Mouse (Mus musculus) large intestine, adult 2 months (tissue): ENCODE results near the gene Olfr1175-ps. TPM values are rescaled to one million over a fixed set of nuclear protein-coding genes. Genes with fewer than 3 reads are reported as not detected.

Experiments
- DNase-seq: peaks from one replicate; pipeline ENCODE4 v3.0.0-alpha.2; 2012; ENCODE audit warnings: low read depth, low spot score
- WGBS: fragments of 180-500 bp; shearing (Covaris S2); methylation state at CpG from one replicate; pipeline ENCODE4 v1.1.7; 2018; 5-methylcytosine and 5-hydroxymethylcytosine counted together
- polyA plus RNA-seq: library from polyadenylated mRNA; depleted of rRNA; stranded (reverse); fragments of >200 nt; gene quantifications from 2 replicates; pipeline ENCODE4 v1.2.3, GENCODE M21; 2012; rRNA removed

Gene Olfr1175-ps
- not detected in 2 replicates for polyA plus RNA-seq

DNA sequence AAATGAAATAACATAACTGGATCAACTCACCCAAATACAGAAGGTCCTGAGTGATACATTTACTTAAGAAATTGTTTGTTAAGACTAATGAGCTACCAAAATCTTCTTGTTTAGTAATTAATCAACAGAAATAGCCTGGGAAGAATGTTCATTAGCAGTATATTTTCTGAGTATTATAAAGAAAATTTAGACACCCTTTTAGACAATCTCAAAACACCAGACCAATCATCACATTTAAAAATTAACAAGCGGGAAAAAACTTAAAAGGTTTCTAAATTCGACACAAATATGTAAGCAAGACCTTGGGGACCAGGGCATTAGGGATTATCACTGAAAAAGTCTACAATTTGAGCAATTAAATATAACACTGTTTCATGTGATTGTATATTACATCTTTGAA, at the start of gene Olfr1175-ps:
Gene Olfr1175-ps (minus strand): TSS at position 101 of the 400 bp plus-strand sequence.
- DNase-seq: no peak
- 77% methylated on average over 2 of the region's 2 CpGs for WGBS

DNA sequence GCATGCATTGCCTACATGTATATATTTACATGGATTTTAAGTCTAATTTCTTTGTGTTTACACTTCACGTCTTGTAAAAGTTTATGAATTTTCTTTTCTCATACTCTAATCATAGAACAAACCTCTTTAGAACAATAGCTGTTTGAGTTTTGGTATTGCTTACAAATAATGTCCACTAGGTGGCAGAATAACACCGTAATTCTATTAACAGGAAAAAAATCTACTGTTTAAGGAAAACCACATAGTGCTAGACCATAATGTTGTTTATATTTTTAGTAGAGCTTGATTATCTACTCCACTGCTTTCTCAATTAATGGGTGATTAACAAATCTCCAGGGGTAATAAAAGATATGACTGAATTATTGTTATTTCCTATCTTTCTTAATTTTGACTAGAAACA, 29.3 kb upstream of the Olfr1175-ps start:
- WGBS: under 1% methylated on average over 2 of the region's 2 CpGs
- DNase-seq: peak; percentile 2

DNA sequence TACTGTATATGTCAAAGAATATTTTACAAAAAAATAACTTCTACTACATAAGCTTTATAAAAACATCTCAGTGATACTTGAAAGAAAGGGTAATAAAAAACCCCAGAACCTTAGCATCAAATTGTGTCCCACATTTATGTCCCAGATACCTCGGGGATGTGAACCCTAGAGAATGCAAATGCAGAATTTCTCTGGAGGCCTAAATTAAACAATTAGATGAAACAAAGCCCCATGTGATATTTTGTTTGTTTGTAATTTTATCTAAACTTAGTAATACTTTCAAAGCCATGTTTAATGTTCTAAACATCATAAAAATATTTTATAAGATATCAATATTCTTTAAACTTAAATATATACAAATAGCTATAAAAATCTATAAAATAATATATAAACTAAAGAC, 19.4 kb upstream of the Olfr1175-ps start, which contains the start of gene Olfr1177-ps:
Gene Olfr1177-ps (minus strand): TSS at position 101 of the 400 bp plus-strand sequence.
- no peak for DNase-seq
- 68% methylated on average over 1 of the region's 1 CpGs for WGBS

DNA sequence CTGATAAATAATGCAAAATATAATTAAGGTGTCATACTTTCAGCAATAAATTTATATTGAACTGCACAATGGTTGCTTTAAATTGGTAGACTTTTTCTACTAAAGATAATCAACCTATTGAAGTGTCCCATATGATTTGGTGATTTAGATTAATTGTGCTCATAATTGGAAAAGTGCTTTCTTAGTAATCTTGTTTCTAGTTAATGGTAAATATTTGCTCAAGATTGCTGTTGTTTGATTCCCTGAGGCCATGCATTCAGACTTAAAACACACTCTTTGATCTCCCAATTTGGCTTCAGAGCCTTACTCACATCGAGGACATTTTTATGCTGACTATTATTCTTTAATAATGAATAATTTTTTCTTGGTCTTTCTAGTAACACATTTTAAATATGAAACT, 9.4 kb upstream of the Olfr1175-ps start, which contains the start of gene Olfr1176:
Gene Olfr1176 (plus strand): TSS at position 301 of the 400 bp plus-strand sequence.
- 64% methylated on average over 1 of the region's 1 CpGs for WGBS
- no peak for DNase-seq

DNA sequence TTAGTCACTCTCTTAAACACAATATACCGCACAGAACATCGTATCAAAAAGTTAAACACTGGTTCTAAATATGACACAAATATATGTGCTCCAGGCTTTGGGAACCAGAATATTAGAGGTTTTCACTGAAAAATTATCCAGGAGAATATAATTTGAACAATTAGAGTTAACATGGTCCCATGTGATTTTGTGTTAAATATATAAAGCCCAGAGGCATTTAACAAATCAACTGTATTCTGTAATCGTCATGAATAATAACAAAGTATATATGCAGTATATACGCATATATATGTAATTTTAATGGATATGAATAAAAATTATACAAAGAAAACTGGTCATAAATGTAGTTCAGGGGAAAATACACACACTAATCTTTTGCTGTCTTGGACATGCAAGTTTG, 12.0 kb downstream of the Olfr1175-ps start, which contains the start of gene Olfr1174-ps:
Gene Olfr1174-ps (minus strand): TSS at position 101 of the 400 bp plus-strand sequence.
- no peak for DNase-seq
- 88% methylated on average over 4 of the region's 4 CpGs for WGBS

DNA sequence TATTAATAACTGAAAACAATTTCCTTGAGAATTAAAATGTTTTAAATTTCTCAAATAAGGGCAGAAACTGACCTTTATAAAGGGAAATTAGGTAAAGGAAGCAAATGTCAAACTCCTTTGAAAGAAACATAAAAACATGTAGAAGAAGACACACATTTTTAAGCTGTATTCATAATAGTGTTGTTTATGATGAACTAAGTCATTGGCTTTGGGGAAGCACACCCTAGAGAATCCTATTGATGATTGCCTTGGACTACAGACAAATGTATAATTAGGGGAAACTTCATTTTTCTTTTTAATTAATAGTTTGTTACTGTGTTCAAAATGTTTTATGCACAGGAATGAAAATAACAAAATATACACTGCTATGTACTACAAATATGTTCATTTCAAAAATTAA, 47.2 kb downstream of the Olfr1175-ps start, which contains the start of gene Olfr1173:
Gene Olfr1173 (minus strand): TSS at position 101 of the 400 bp plus-strand sequence.
- DNase-seq: no peak

Other genes with a start within 250 kb of the Olfr1175-ps start
- gene Olfr1164, start 233.2 kb downstream of the Olfr1175-ps start, polyA plus RNA-seq: not detected in 2 replicates
- not detected in 2 replicates for gene Olfr1166, start 198.9 kb downstream of the Olfr1175-ps start, polyA plus RNA-seq
- not detected in 2 replicates for gene Olfr1167, start 172.0 kb downstream of the Olfr1175-ps start, polyA plus RNA-seq
- gene Olfr1168, start 145.3 kb downstream of the Olfr1175-ps start, polyA plus RNA-seq: not detected in 2 replicates
- not detected in 2 replicates for gene Olfr1170, start 98.9 kb downstream of the Olfr1175-ps start, polyA plus RNA-seq
- not detected in 2 replicates for gene Olfr1173, start 47.3 kb downstream of the Olfr1175-ps start, polyA plus RNA-seq
- gene Olfr1174-ps, start 12.1 kb downstream of the Olfr1175-ps start, polyA plus RNA-seq: not detected in 2 replicates
- not detected in 2 replicates for gene Olfr1176, start 9.5 kb upstream of the Olfr1175-ps start, polyA plus RNA-seq
- gene Olfr1177-ps, start 19.3 kb upstream of the Olfr1175-ps start, polyA plus RNA-seq: not detected in 2 replicates
- gene Olfr1178, start 59.8 kb upstream of the Olfr1175-ps start, polyA plus RNA-seq: not detected in 2 replicates
- gene Olfr1179, start 79.2 kb upstream of the Olfr1175-ps start, polyA plus RNA-seq: not detected in 2 replicates
- not detected in 2 replicates for gene Olfr1180, start 91.9 kb upstream of the Olfr1175-ps start, polyA plus RNA-seq
- gene Olfr1181, start 99.0 kb upstream of the Olfr1175-ps start, polyA plus RNA-seq: not detected in 2 replicates
- not detected in 2 replicates for gene Gm13757, start 121.9 kb upstream of the Olfr1175-ps start, polyA plus RNA-seq
- gene Olfr1183, start 127.7 kb upstream of the Olfr1175-ps start, polyA plus RNA-seq: not detected in 2 replicates
- gene Olfr1184, start 156.4 kb upstream of the Olfr1175-ps start, polyA plus RNA-seq: not detected in 2 replicates
- not detected in 2 replicates for gene Olfr1185-ps1, start 166.1 kb upstream of the Olfr1175-ps start, polyA plus RNA-seq
- not detected in 2 replicates for gene Olfr1186, start 191.3 kb upstream of the Olfr1175-ps start, polyA plus RNA-seq
- not detected in 2 replicates for gene Olfr1188, start 229.7 kb upstream of the Olfr1175-ps start, polyA plus RNA-seq